Mouse (Mus musculus) intestine, postnatal 0 days (tissue): ENCODE results near the gene Sln. TPM values are rescaled to one million over a fixed set of nuclear protein-coding genes. Genes with fewer than 3 reads are reported as not detected.
A peak's percentile ranks its signal among the peaks of the same experiment; 100 is the strongest.

ENCODE experiments used
- ATAC-seq: fragments of 200-750 bp; cut with Nextera tagmentation; 2 replicates; pipeline ENCODE4 v1.8.0; 2017; ENCODE audit warnings: mild to moderate bottlenecking, moderate TSS enrichment, moderate library complexity
- H3K27ac ChIP-seq: fragments of 300-500 bp; sonication (generic); 2 replicates; pipeline ENCODE4 v1.5.1; 2014; ENCODE audit warnings: mild to moderate bottlenecking, low read depth, low read length, moderate library complexity
- H3K27me3 ChIP-seq: fragments of 300-500 bp; sonication (generic); replicated peaks from 2 replicates; pipeline ENCODE4 v1.6.1; 2014; ENCODE audit warnings: low read length, mixed read lengths; ENCODE audit not compliant: control insufficient read depth, insufficient read depth
- H3K36me3 ChIP-seq: fragments of 300-500 bp; sonication (generic); 2 replicates; pipeline ENCODE4 v1.6.1; 2014; ENCODE audit warnings: mild to moderate bottlenecking, moderate library complexity; ENCODE audit not compliant: control insufficient read depth, insufficient read depth
- H3K4me1 ChIP-seq: fragments of 300-500 bp; sonication (generic); replicated peaks from 2 replicates; pipeline ENCODE4 v1.6.1; 2014; ENCODE audit warnings: antibody characterized with exemption, low read length, mixed read lengths; ENCODE audit not compliant: control insufficient read depth, insufficient read depth
- H3K4me2 ChIP-seq: fragments of 300-500 bp; sonication (generic); replicated peaks from 2 replicates; pipeline ENCODE4 v1.6.1; 2014; ENCODE audit warnings: low read depth, mild to moderate bottlenecking, moderate library complexity
- H3K4me3 ChIP-seq: fragments of 300-500 bp; sonication (generic); 2 replicates; pipeline ENCODE4 v1.5.1; 2014; ENCODE audit warnings: low read depth, low read length
- H3K9ac ChIP-seq: fragments of 300-500 bp; sonication (generic); 2 replicates; pipeline ENCODE4 v1.6.1; 2014; ENCODE audit warnings: mild to moderate bottlenecking, low read depth, low read length
- H3K9me3 ChIP-seq: fragments of 300-500 bp; sonication (generic); 2 replicates; pipeline ENCODE4 v1.6.1; 2016; ENCODE audit warnings: mixed run types; ENCODE audit not compliant: control insufficient read depth
- CTCF ChIP-seq: sonication (generic); IDR thresholded peaks from 2 replicates; pipeline ENCODE4 v1.5.1; 2016; ENCODE audit warnings: low read depth, mild to moderate bottlenecking, control low read depth, antibody characterized with exemption, moderate library complexity
- WGBS: fragments of 180-500 bp; shearing (Covaris S2); extraction: QIAGEN DNeasy Blood & Tissue Kit; methylation state at CpG from one replicate; pipeline ENCODE4 v1.1.7; 2014; 5-methylcytosine and 5-hydroxymethylcytosine counted together
- polyA plus RNA-seq: library from polyadenylated mRNA; unstranded; fragments of >200 nt; fragmentation: Nextera tagmentation; extraction: Ambion mirVana; gene quantifications from 2 replicates; pipeline ENCODE4 v1.2.1, GENCODE M21; 2015

The Sln gene
- polyA plus RNA-seq, 1 experiment from 2014 or later: 0.31 TPM

- Histone ChIP-seq H3K4me2 (no peak overlapping the region), H3K27ac (no peak overlapping the region), H3K9me3 (no peaks in the 10 kb centered on the region), H3K27me3 (no peaks in the 10 kb centered on the region), H3K4me3 (no peak overlapping the region), H3K4me1 (no peaks in the 10 kb centered on the region), H3K9ac (no peak overlapping the region), H3K36me3 (no peaks in the 10 kb centered on the region)
- ATAC-seq: no peak
- 3% methylated on average over 1 of the region's 1 CpGs for whole genome bisulfite sequencing
- peak; percentile 76 for TF ChIP-seq CTCF
These were observed 40.1 kb downstream of the Sln start for GRCm38 (mm10) chr9:53890075-53890474.

DNA sequence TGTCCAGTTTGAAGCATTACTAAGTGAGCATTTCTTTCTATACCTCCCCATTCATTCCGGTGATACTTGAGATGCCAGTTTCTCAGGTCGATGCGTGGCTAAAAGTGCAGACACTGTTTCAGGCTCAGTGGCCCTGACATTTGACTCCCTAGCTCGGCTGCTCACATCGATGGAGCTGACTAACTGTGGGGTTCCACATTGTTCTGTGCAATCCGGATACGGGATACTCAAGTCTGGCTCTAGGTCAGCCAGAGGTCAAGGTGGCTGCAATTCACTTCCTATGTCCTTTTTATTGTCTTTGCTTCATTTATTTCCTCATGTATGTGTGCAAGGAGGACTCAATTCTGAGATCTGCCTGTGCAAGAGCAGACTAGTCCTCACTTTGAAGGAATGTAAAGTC lies 45.9 kb downstream of the Sln start:
- Histone ChIP-seq H3K4me3 (no peak overlapping the region), H3K9me3 (no peaks in the 10 kb centered on the region), H3K4me1 (no peaks in the 10 kb centered on the region), H3K36me3 (no peaks in the 10 kb centered on the region), H3K27me3 (no peaks in the 10 kb centered on the region), H3K4me2 (no peak overlapping the region), H3K27ac (no peak overlapping the region), H3K9ac (no peak overlapping the region)
- 67% methylated on average over 7 of the region's 7 CpGs for WGBS
- ATAC-seq: no peak
- no peak for TF ChIP-seq CTCF

GRCm38 (mm10) chr9:53899836-53900235 lies 49.9 kb downstream of the Sln start:
- ATAC-seq: no peak
- H3K36me3 ChIP-seq: no peaks in the 10 kb centered on the region
- H3K9ac ChIP-seq: no peak overlapping the region
- no peaks in the 10 kb centered on the region for H3K9me3 ChIP-seq
- TF ChIP-seq CTCF: no peak
- H3K4me3 ChIP-seq: no peak overlapping the region
- H3K27ac ChIP-seq: no peak overlapping the region
- WGBS: 90% methylated on average over 6 of the region's 6 CpGs
- no peak overlapping the region for H3K4me2 ChIP-seq
- no peaks in the 10 kb centered on the region for H3K4me1 ChIP-seq
- no peaks in the 10 kb centered on the region for H3K27me3 ChIP-seq

DNA sequence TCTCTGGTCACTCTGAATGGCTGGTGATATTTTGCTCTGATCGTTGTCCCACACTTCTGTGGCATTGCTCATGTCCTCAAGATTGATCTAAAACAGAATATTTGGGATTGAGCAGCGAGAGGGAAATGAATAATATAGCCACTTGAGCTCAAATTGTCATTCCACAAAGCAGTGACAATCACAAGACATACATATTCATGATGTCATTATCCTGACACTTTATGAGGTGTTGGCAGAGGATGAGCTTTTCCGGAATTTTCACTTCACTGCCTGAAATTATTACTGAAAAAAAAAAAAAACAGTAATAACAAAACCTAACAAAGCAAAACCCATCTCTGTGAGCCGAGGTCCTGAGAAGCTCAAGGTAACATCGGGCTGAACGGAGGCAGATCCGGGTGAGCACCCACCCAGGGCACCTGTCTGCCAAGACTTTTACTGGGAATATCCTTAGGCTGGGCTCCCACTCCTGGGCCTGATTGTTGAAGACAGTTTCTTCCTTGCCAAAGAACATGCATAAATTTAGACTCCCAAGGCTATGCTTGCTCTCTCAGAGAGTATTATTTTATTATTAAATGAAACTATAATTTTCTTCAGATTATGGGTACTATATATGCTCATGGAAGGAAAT lies 53.4 kb downstream of the Sln start:
- Histone ChIP-seq H3K4me3 (no peak overlapping the region), H3K27me3 (no peaks in the 10 kb centered on the region), H3K9me3 (no peaks in the 10 kb centered on the region), H3K9ac (no peak overlapping the region), H3K4me2 (no peak overlapping the region), H3K36me3 (no peaks in the 10 kb centered on the region), H3K4me1 (no peaks in the 10 kb centered on the region), H3K27ac (no peak overlapping the region)
- WGBS: 88% methylated on average over 7 of the region's 7 CpGs
- no peak for TF ChIP-seq CTCF
- ATAC-seq: no peak

Other genes with a start within 250 kb of the Sln start
- 204 and 207 TPM in 2 replicates for gene Acat1, start 239.8 kb upstream of the Sln start, polyA plus RNA-seq
- 19.0 and 20.2 TPM in 2 replicates for gene Cul5, start 180.2 kb upstream of the Sln start, polyA plus RNA-seq
- 0.25 and 0.33 TPM in 2 replicates for gene Rab39, start 143.9 kb upstream of the Sln start, polyA plus RNA-seq
- gene Slc35f2, start 78.6 kb upstream of the Sln start, polyA plus RNA-seq: 32.9 and 33.1 TPM in 2 replicates
- 0.51 and 0.55 TPM in 2 replicates for gene Elmod1, start 125.1 kb downstream of the Sln start, polyA plus RNA-seq
- gene Tnfaip8l3, start 218.2 kb downstream of the Sln start, polyA plus RNA-seq: 0.46 and 0.52 TPM in 2 replicates